Mouse (Mus musculus): ENCODE results near the gene Tfg. TPM values are rescaled to one million over a fixed set of nuclear protein-coding genes. Genes with fewer than 3 reads are reported as not detected.
A peak's percentile ranks its signal among the peaks of the same experiment; 100 is the strongest.

The Tfg gene
- polyA plus RNA-seq (2012): 2.6 and 4.0 TPM in 2 replicates

- Histone ChIP-seq H3K36me3 (ENCODE audit: control insufficient read depth) (peaks cover 16% of the 10 kb centered on the region), H3K4me1 (ENCODE audit: control insufficient read depth) (peaks cover 62% of the 10 kb centered on the region), H3K9me3 (ENCODE audit: control insufficient read depth, low read length) (no peaks in the 10 kb centered on the region), H3K27me3 (ENCODE audit: control insufficient read depth) (no peaks in the 10 kb centered on the region), H3K4me3 (replicated peaks) (peak within 1 kb of the TSS; percentile 92)
- no peak for TF ChIP-seq GATA1 (IDR thresholded peaks at IDR 0.05; ENCODE audit: low read length)
- TF ChIP-seq TAL1 (IDR thresholded peaks at IDR 0.05; ENCODE audit: low read length): no peak
Observed at GRCm38 (mm10) chr16:56717224-56718200, at the start of gene Tfg. Tfg (minus strand) TSS chr16:56717450.

GRCm38 (mm10) chr16:56729060-56729459 is 11.8 kb upstream of the Tfg start:
- TF ChIP-seq GATA1 (IDR thresholded peaks at IDR 0.05; ENCODE audit: low read length) (no peak), TAL1 (IDR thresholded peaks at IDR 0.05; ENCODE audit: low read length) (no peak)
- Histone ChIP-seq H3K36me3 (ENCODE audit: control insufficient read depth) (no peaks in the 10 kb centered on the region), H3K4me3 (replicated peaks) (no peak overlapping the region), H3K4me1 (ENCODE audit: control insufficient read depth) (no peaks in the 10 kb centered on the region), H3K9me3 (ENCODE audit: control insufficient read depth, low read length) (no peaks in the 10 kb centered on the region), H3K27me3 (ENCODE audit: control insufficient read depth) (no peaks in the 10 kb centered on the region)

GRCm38 (mm10) chr16:56724927-56725326 is 7.7 kb upstream of the Tfg start:
- Histone ChIP-seq H3K4me1 (ENCODE audit: control insufficient read depth) (peaks cover 17% of the 10 kb centered on the region), H3K4me3 (replicated peaks) (no peak overlapping the region), H3K36me3 (ENCODE audit: control insufficient read depth) (no peaks in the 10 kb centered on the region), H3K27me3 (ENCODE audit: control insufficient read depth) (no peaks in the 10 kb centered on the region), H3K9me3 (ENCODE audit: control insufficient read depth, low read length) (no peaks in the 10 kb centered on the region)
- TF ChIP-seq TAL1 (IDR thresholded peaks at IDR 0.05; ENCODE audit: low read length) (no peak), GATA1 (IDR thresholded peaks at IDR 0.05; ENCODE audit: low read length) (no peak)

GRCm38 (mm10) chr16:56722357-56722756 is 5.1 kb upstream of the Tfg start:
- peaks cover 41% of the 10 kb centered on the region for H3K4me1 ChIP-seq (ENCODE audit: control insufficient read depth)
- no peaks in the 10 kb centered on the region for H3K36me3 ChIP-seq (ENCODE audit: control insufficient read depth)
- no peak for TF ChIP-seq TAL1 (IDR thresholded peaks at IDR 0.05; ENCODE audit: low read length)
- TF ChIP-seq GATA1 (IDR thresholded peaks at IDR 0.05; ENCODE audit: low read length): no peak
- H3K4me3 ChIP-seq (replicated peaks): no peak overlapping the region
- no peaks in the 10 kb centered on the region for H3K27me3 ChIP-seq (ENCODE audit: control insufficient read depth)
- no peaks in the 10 kb centered on the region for H3K9me3 ChIP-seq (ENCODE audit: control insufficient read depth, low read length)

- TF ChIP-seq TAL1 (IDR thresholded peaks at IDR 0.05; ENCODE audit: low read length): peak; percentile 28; the same call in 1 of the 3 replicates
- TF ChIP-seq GATA1 (IDR thresholded peaks at IDR 0.05; ENCODE audit: low read length): peak; percentile 33; the same call in 1 of the 2 replicates
Observed at GRCm38 (mm10) chr16:56719031-56719430, 1.8 kb upstream of the Tfg start.

GRCm38 (mm10) chr16:56716557-56717179 is 582 bp downstream of the Tfg start:
- TF ChIP-seq TAL1 (IDR thresholded peaks at IDR 0.05; ENCODE audit: low read length) (no peak), GATA1 (IDR thresholded peaks at IDR 0.05; ENCODE audit: low read length) (no peak)
- Histone ChIP-seq H3K4me3 (replicated peaks) (peak overlapping the region; percentile 92), H3K27me3 (ENCODE audit: control insufficient read depth) (no peaks in the 10 kb centered on the region), H3K4me1 (ENCODE audit: control insufficient read depth) (peaks cover 60% of the 10 kb centered on the region), H3K36me3 (ENCODE audit: control insufficient read depth) (peaks cover 24% of the 10 kb centered on the region), H3K9me3 (ENCODE audit: control insufficient read depth, low read length) (no peaks in the 10 kb centered on the region)

More at GRCm38 (mm10) chr16:56719031-56719430, 1.8 kb upstream of the Tfg start:
- Histone ChIP-seq H3K4me1 (ENCODE audit: control insufficient read depth) (peaks cover 62% of the 10 kb centered on the region), H3K4me3 (replicated peaks) (peak overlapping the region; percentile 92), H3K9me3 (ENCODE audit: control insufficient read depth, low read length) (no peaks in the 10 kb centered on the region), H3K36me3 (ENCODE audit: control insufficient read depth) (peaks cover 5% of the 10 kb centered on the region), H3K27me3 (ENCODE audit: control insufficient read depth) (no peaks in the 10 kb centered on the region)

GRCm38 (mm10) chr16:56715608-56716007 is 1.6 kb downstream of the Tfg start:
- H3K36me3 ChIP-seq (ENCODE audit: control insufficient read depth): peaks cover 35% of the 10 kb centered on the region
- H3K4me3 ChIP-seq (replicated peaks): peak overlapping the region; percentile 92
- H3K27me3 ChIP-seq (ENCODE audit: control insufficient read depth): no peaks in the 10 kb centered on the region
- peaks cover 52% of the 10 kb centered on the region for H3K4me1 ChIP-seq (ENCODE audit: control insufficient read depth)
- H3K9me3 ChIP-seq (ENCODE audit: control insufficient read depth, low read length): no peaks in the 10 kb centered on the region
- TF ChIP-seq GATA1 (IDR thresholded peaks at IDR 0.05; ENCODE audit: low read length) (no peak), TAL1 (IDR thresholded peaks at IDR 0.05; ENCODE audit: low read length) (no peak)

GRCm38 (mm10) chr16:56710071-56710470 is 7.2 kb downstream of the Tfg start:
- Histone ChIP-seq H3K27me3 (ENCODE audit: control insufficient read depth) (no peaks in the 10 kb centered on the region), H3K4me3 (replicated peaks) (no peak overlapping the region), H3K9me3 (ENCODE audit: control insufficient read depth, low read length) (no peaks in the 10 kb centered on the region), H3K36me3 (ENCODE audit: control insufficient read depth) (peaks cover 77% of the 10 kb centered on the region), H3K4me1 (ENCODE audit: control insufficient read depth) (peaks cover 5% of the 10 kb centered on the region)
- TF ChIP-seq TAL1 (IDR thresholded peaks at IDR 0.05; ENCODE audit: low read length) (no peak), GATA1 (IDR thresholded peaks at IDR 0.05; ENCODE audit: low read length) (no peak)

- TF ChIP-seq TAL1 (IDR thresholded peaks at IDR 0.05; ENCODE audit: low read length): no peak
- TF ChIP-seq GATA1 (IDR thresholded peaks at IDR 0.05; ENCODE audit: low read length): no peak
- no peaks in the 10 kb centered on the region for H3K9me3 ChIP-seq (ENCODE audit: control insufficient read depth, low read length)
- peaks cover 81% of the 10 kb centered on the region for H3K36me3 ChIP-seq (ENCODE audit: control insufficient read depth)
- H3K4me1 ChIP-seq (ENCODE audit: control insufficient read depth): no peaks in the 10 kb centered on the region
- no peak overlapping the region for H3K4me3 ChIP-seq (replicated peaks)
- no peaks in the 10 kb centered on the region for H3K27me3 ChIP-seq (ENCODE audit: control insufficient read depth)
Observed at GRCm38 (mm10) chr16:56705731-56706130, 11.5 kb downstream of the Tfg start.

All from erythroblast, embryonic 14.5 days (primary cell).